Mouse (Mus musculus) myocyte (in vitro differentiated cells): ENCODE data around the gene Gm20388. TPM values are rescaled to one million over a fixed set of nuclear protein-coding genes. Genes with fewer than 3 reads are reported as not detected.
A peak's percentile ranks its signal among the peaks of the same experiment; 100 is the strongest.

Experiments used
- H3K27me3 ChIP-seq: one replicate; pipeline ENCODE4 v1.6.1; 2011; ENCODE audit not compliant: control insufficient read depth, insufficient read depth, insufficient read length
- H3K36me3 ChIP-seq: one replicate; pipeline ENCODE4 v1.6.1; 2011; ENCODE audit not compliant: control insufficient read depth, insufficient read depth
- H3K4me2 ChIP-seq: one replicate; pipeline ENCODE4 v1.6.1; 2011; ENCODE audit warnings: low read depth, control low read depth
- H3K4me3 ChIP-seq: one replicate; pipeline ENCODE4 v1.5.1; 2011; ENCODE audit warnings: mild to moderate bottlenecking, control low read depth, moderate library complexity
- H3K79me2 ChIP-seq: one replicate; pipeline ENCODE4 v1.6.1; 2011; ENCODE audit not compliant: control insufficient read depth, insufficient read depth
- H3ac ChIP-seq: one replicate; pipeline ENCODE4 v1.6.1; 2011; ENCODE audit not compliant: control insufficient read depth, insufficient read length
- CEBPB ChIP-seq: IDR thresholded peaks from 2 replicates; pipeline ENCODE4 v1.6.1; 2011; ENCODE audit warnings: mild to moderate bottlenecking, moderate library complexity; ENCODE audit not compliant: poor library complexity, insufficient read depth, severe bottlenecking
- E2F4 ChIP-seq: IDR thresholded peaks from one replicate; pipeline ENCODE4 v1.6.1; 2011; ENCODE audit warnings: mild to moderate bottlenecking, control low read depth, moderate library complexity; ENCODE audit not compliant: insufficient read depth
- MAX ChIP-seq: IDR thresholded peaks from one replicate; pipeline ENCODE4 v1.6.1; 2011; ENCODE audit warnings: low read depth, mild to moderate bottlenecking, control low read depth
- MYOD1 ChIP-seq, 3 experiments: IDR thresholded peaks; one replicate each; pipeline ENCODE4 v1.6.1; 2011; ENCODE audit warnings: control low read depth in 2 of 3, low read depth in 2 of 3, mild to moderate bottlenecking in 2 of 3, moderate library complexity in 1 of 3; ENCODE audit not compliant: insufficient read length in 2 of 3, control insufficient read depth in 1 of 3
- MYOG ChIP-seq, 3 experiments: IDR thresholded peaks; one replicate each; pipeline ENCODE4 v1.6.1; 2011; ENCODE audit warnings: control low read depth in 2 of 3, low read depth in 2 of 3, mild to moderate bottlenecking in 2 of 3; ENCODE audit not compliant: insufficient read length in 2 of 3, control insufficient read depth in 1 of 3, insufficient read depth in 1 of 3
- POLR2A ChIP-seq: IDR thresholded peaks from one replicate; pipeline ENCODE4 v1.6.1; 2011; ENCODE audit warnings: low read depth, mild to moderate bottlenecking, control low read depth, moderate library complexity; ENCODE audit not compliant: insufficient read length
- POLR2AphosphoS2 ChIP-seq: IDR thresholded peaks from one replicate; pipeline ENCODE4 v1.6.1; 2011; ENCODE audit warnings: low read depth, control low read depth; ENCODE audit not compliant: insufficient read length
- REST ChIP-seq: IDR thresholded peaks from one replicate; pipeline ENCODE4 v1.6.1; 2011; ENCODE audit warnings: mild to moderate bottlenecking, control low read depth, moderate library complexity; ENCODE audit not compliant: insufficient read depth, insufficient read length
- SRF ChIP-seq: IDR thresholded peaks from one replicate; pipeline ENCODE4 v1.6.1; 2011; ENCODE audit warnings: low read depth; ENCODE audit not compliant: control insufficient read depth, insufficient read length
- TCF12 ChIP-seq: IDR thresholded peaks from one replicate; pipeline ENCODE4 v1.6.1; 2011; ENCODE audit warnings: mild to moderate bottlenecking, control low read depth; ENCODE audit not compliant: poor library complexity, insufficient read depth, severe bottlenecking
- TCF3 ChIP-seq: IDR thresholded peaks from one replicate; pipeline ENCODE4 v1.6.1; 2011; ENCODE audit warnings: low read depth, control low read depth; ENCODE audit not compliant: insufficient read length
- USF1 ChIP-seq: IDR thresholded peaks from one replicate; pipeline ENCODE4 v1.6.1; 2011; ENCODE audit warnings: low read depth, mild to moderate bottlenecking, control low read depth, moderate library complexity
- polyA plus RNA-seq: library from polyadenylated mRNA; unstranded; fragments of >200 nt; fragmentation: generic; extraction: Trizol; gene quantifications from one replicate; pipeline ENCODE4 v1.2.1, GENCODE M21; 2012; ENCODE audit warnings: missing spikeins

Gene Gm20388
- polyA plus RNA-seq, 1 experiment: 15.3 TPM

DNA sequence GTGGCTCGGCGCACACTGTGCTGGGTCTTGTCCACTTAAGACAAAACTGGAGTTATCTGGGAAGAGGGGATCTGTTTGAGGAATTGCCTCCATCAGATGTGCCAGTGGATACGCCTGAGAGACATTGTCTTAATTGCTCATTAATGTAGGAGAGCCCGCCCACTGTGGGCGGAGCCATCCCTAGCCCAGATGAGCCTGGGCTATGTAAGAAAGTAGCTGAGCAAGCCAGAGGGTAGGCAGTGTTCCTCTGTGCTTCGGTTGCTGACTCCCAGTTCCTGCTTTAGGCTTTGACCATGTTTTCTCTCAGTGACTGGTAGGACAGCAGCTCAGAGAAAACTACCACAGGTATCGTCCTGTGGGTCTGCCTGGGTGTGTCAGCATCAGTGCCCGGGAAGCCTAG is 2923.8 kb downstream of the Gm20388 start:
- Histone ChIP-seq H3K27me3 (peaks cover 13% of the 10 kb centered on the region), H3ac (no peak overlapping the region), H3K4me2 (no peak overlapping the region), H3K79me2 (no peaks in the 10 kb centered on the region), H3K4me3 (no peak overlapping the region), H3K36me3 (no peaks in the 10 kb centered on the region)
- no peak for TF ChIP-seq MYOG (IDR thresholded peaks at IDR 0.05; ENCODE audit: control insufficient read depth in 1 of 3, insufficient read depth in 1 of 3, insufficient read length in 2 of 3, low read depth in 2 of 3)

DNA sequence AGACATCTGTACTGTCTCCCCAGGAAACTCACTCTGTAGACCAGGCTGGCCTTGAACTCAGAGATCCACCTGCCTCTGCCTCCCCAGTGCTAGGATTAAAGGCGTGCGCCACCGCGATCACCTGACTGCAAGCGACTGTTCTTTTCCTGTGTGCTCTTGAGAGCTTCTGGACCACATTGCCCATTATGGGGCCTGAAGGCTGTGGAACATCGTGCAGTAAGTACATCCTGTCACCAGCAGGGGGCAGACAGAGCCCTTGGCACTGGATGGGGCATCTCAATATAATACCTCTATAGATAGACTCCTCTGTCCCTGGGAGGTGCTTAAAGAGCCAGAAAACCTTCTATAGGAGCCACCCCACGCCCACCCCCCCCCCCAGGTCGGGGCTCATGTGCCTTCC is 2924.3 kb downstream of the Gm20388 start:
- no peak overlapping the region for H3ac ChIP-seq
- H3K36me3 ChIP-seq: no peaks in the 10 kb centered on the region
- TF ChIP-seq SRF (no peak), CEBPB (no peak), POLR2A (no peak), MYOG (IDR thresholded peaks at IDR 0.05; ENCODE audit: control insufficient read depth in 1 of 3, insufficient read depth in 1 of 3, insufficient read length in 2 of 3, low read depth in 2 of 3) (no peak), USF1 (no peak), MAX (no peak), REST (no peak), POLR2AphosphoS2 (no peak)
- H3K4me3 ChIP-seq: no peak overlapping the region
- H3K27me3 ChIP-seq: peaks cover 12% of the 10 kb centered on the region
- H3K4me2 ChIP-seq: no peak overlapping the region
- H3K79me2 ChIP-seq: no peaks in the 10 kb centered on the region

DNA sequence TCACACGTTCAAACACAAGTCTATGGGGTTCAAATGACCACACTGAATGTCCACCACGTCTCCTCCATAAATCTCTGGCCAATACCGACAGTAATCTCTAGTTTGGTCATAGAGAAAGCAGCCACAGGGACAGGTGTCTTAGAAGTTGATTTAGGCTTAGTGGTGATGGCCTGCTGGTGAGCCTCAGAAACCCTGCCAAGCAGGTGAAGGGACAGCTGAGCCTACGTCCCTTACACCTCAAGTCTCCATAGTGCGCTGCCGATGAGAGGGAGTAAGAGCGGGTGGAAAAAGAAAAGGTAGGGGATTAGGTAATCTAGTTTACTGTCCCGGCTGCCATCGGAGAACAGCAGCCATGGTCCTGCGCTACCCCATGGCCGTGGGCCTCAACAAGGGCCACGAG is 2925.6 kb downstream of the Gm20388 start:
- H3K36me3 ChIP-seq: no peaks in the 10 kb centered on the region
- H3K27me3 ChIP-seq: peaks cover 12% of the 10 kb centered on the region
- no peak for TF ChIP-seq POLR2AphosphoS2
- TF ChIP-seq MYOG (IDR thresholded peaks at IDR 0.05; ENCODE audit: control insufficient read depth in 1 of 3, insufficient read depth in 1 of 3, insufficient read length in 2 of 3, low read depth in 2 of 3): peak in 2 of 3 experiments; percentile 29 to 74
- no peak for TF ChIP-seq MAX
- TF ChIP-seq CEBPB: no peak
- peak in 1 of 3 experiments; percentile 69 for TF ChIP-seq MYOD1 (IDR thresholded peaks at IDR 0.05; ENCODE audit: control insufficient read depth in 1 of 3, insufficient read length in 2 of 3, low read depth in 2 of 3)
- peak; percentile 35 for TF ChIP-seq TCF3
- H3K79me2 ChIP-seq: no peaks in the 10 kb centered on the region
- no peak overlapping the region for H3K4me3 ChIP-seq
- no peak overlapping the region for H3ac ChIP-seq
- H3K4me2 ChIP-seq: no peak overlapping the region

DNA sequence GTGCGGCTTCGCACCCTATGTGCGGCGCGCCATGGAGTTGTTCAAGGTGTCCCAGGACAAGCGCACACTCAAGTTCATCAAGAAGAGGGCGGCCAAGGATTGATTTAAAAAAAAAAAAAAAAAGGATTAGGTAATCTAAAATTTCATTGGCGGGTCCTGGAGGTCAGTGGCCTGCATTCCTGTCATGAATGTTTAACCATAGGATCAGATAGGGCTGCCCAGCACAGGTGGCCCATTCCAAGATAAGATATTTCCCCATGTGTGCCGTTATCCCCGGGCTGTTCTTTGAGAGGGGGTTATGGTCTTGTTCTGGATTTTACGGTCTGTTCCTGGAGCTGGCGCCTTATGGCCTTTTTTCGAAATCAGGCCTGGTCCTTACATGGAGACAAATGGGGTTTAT is 2926.1 kb downstream of the Gm20388 start:
- Histone ChIP-seq H3K79me2 (no peaks in the 10 kb centered on the region), H3K4me2 (no peak overlapping the region), H3K4me3 (no peak overlapping the region), H3K36me3 (no peaks in the 10 kb centered on the region), H3K27me3 (peaks cover 7% of the 10 kb centered on the region), H3ac (no peak overlapping the region)
- TF ChIP-seq MYOD1 (IDR thresholded peaks at IDR 0.05; ENCODE audit: control insufficient read depth in 1 of 3, insufficient read length in 2 of 3, low read depth in 2 of 3): peak in 1 of 3 experiments; percentile 27
- TF ChIP-seq MYOG (IDR thresholded peaks at IDR 0.05; ENCODE audit: control insufficient read depth in 1 of 3, insufficient read depth in 1 of 3, insufficient read length in 2 of 3, low read depth in 2 of 3): peak in 1 of 3 experiments; percentile 29
- peak; percentile 13 for TF ChIP-seq TCF12
- no peak for TF ChIP-seq REST

DNA sequence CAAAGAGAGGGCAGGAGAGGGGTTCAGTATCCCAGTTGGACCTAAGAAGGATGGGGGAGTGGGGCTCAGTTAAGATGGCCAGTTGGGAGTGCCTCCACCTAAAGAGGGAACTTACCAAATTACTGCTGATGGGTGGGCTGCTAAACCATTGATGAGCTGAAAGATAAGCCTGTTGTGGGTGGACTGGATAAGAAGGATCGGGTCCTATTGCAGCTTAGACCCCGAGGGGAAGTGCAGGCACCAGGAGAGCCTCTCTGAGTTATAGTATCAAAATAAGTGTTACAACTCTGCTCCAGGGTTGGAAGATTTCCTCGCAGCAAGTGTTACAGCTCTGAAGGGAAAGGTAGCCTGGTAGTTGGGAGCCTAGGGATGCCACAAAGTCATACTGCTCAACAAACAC is 2933.5 kb downstream of the Gm20388 start:
- Histone ChIP-seq H3K4me2 (no peak overlapping the region), H3K4me3 (no peak overlapping the region), H3K27me3 (no peaks in the 10 kb centered on the region), H3K79me2 (peaks cover 8% of the 10 kb centered on the region), H3K36me3 (no peaks in the 10 kb centered on the region), H3ac (no peak overlapping the region)
- TF ChIP-seq E2F4 (no peak), TCF12 (no peak), MYOG (IDR thresholded peaks at IDR 0.05; ENCODE audit: control insufficient read depth in 1 of 3, insufficient read depth in 1 of 3, insufficient read length in 2 of 3, low read depth in 2 of 3) (no peak), CEBPB (no peak), TCF3 (no peak), SRF (no peak), MAX (no peak), POLR2A (no peak), MYOD1 (IDR thresholded peaks at IDR 0.05; ENCODE audit: control insufficient read depth in 1 of 3, insufficient read length in 2 of 3, low read depth in 2 of 3) (no peak), REST (no peak), POLR2AphosphoS2 (no peak), USF1 (no peak)
